Comparison of ENCODE assay signal across 9 mouse cellular contexts in genomic region chr17:28522623-28523354, GRCm38 (mm10). TPM values are rescaled to one million over a fixed set of nuclear protein-coding genes. Genes with fewer than 3 reads are reported as not detected.
DNase-seq lines count a peak whose midpoint lies in the region; ATAC-seq and TF ChIP-seq lines count a peak whose summit lies in the region.
"Had no signal": no experiment of that assay in that cellular context is flagged by ENCODE, and none has a peak within 500 bp of the region (broad histone marks: within the 10 kb centered on the region; RNA-seq: fewer than 3 reads in every experiment).

No protein-coding gene starts in this region.

- no peaks in the 10 kb centered on the region for H3K36me3 ChIP-seq in embryonic facial prominence, embryonic 14.5 days (ENCODE audit: control insufficient read depth, insufficient read depth, low read length)
- no peaks in the 10 kb centered on the region for H3K36me3 ChIP-seq in heart, embryonic 11.5 days (ENCODE audit: control insufficient read depth, insufficient read depth, low read length)
- H3K36me3 ChIP-seq in kidney, embryonic 15.5 days, result no peaks in the 10 kb centered on the region
- H3K36me3 ChIP-seq in limb, embryonic 15.5 days, result no peaks in the 10 kb centered on the region
- H3K36me3 ChIP-seq in midbrain, postnatal 0 days (ENCODE audit: insufficient read depth, low read length), result no peaks in the 10 kb centered on the region

- DNase-seq in 416B (ENCODE audit: low read depth), result peak; percentile 94
- DNase-seq in adrenal gland, postnatal 4 days (ENCODE audit: low spot score in 2 of 2), result peak; percentile 60 to 79
- peak; percentile 94 for DNase-seq in embryonic facial prominence, embryonic 14.5 days (ENCODE audit: low spot score)
- peak; percentile 93 for DNase-seq in midbrain, postnatal 0 days (ENCODE audit: low spot score)
- DNase-seq in spleen, postnatal 10 days (ENCODE audit: low spot score in 2 of 2), result peak; percentile 75 to 89

- no peaks in the 10 kb centered on the region for H3K27me3 ChIP-seq in embryonic facial prominence, embryonic 14.5 days (replicated peaks; ENCODE audit: control insufficient read depth, insufficient read depth, low read length)
- H3K27me3 ChIP-seq in heart, embryonic 11.5 days (ENCODE audit: control insufficient read depth, insufficient read depth, low read length), result peaks cover 25% of the 10 kb centered on the region
- peaks cover 9% of the 10 kb centered on the region; the same call in 1 of the 2 replicates for H3K27me3 ChIP-seq in kidney, embryonic 15.5 days
- H3K27me3 ChIP-seq in limb, embryonic 15.5 days, result no peaks in the 10 kb centered on the region
- H3K27me3 ChIP-seq in midbrain, postnatal 0 days (ENCODE audit: insufficient read depth, low read length), result no peaks in the 10 kb centered on the region

- ATAC-seq in embryonic facial prominence, embryonic 14.5 days (ENCODE audit: low read depth), result peak; percentile 84
- peak; percentile 53 for ATAC-seq in heart, embryonic 11.5 days (replicated peaks; ENCODE audit: insufficient number of reproducible peaks, low FRiP score, low TSS enrichment)
- ATAC-seq in kidney, embryonic 15.5 days (replicated peaks; ENCODE audit: low FRiP score), result peak; percentile 74
- peak; percentile 77 for ATAC-seq in limb, embryonic 15.5 days (ENCODE audit: insufficient number of reproducible peaks, low FRiP score, low TSS enrichment, low read depth)
- peak; percentile 86 for ATAC-seq in midbrain, postnatal 0 days (ENCODE audit: low FRiP score)
- ATAC-seq: Patski had no signal

- peak overlapping the region; percentile 96 for H3K4me2 ChIP-seq in embryonic facial prominence, embryonic 14.5 days (ENCODE audit: low read depth, low read length)
- H3K4me2 ChIP-seq in heart, embryonic 11.5 days, result peak overlapping the region; percentile 87
- H3K4me2 ChIP-seq in kidney, embryonic 15.5 days, result peak overlapping the region; percentile 98
- peak overlapping the region; percentile 93 for H3K4me2 ChIP-seq in limb, embryonic 15.5 days
- peak overlapping the region; percentile 69 for H3K4me2 ChIP-seq in midbrain, postnatal 0 days (ENCODE audit: low read depth, low read length, poor library complexity, severe bottlenecking)

- H3K4me3 ChIP-seq in embryonic facial prominence, embryonic 14.5 days (ENCODE audit: low read depth, low read length), result peak overlapping the region; percentile 72
- H3K4me3 ChIP-seq in heart, embryonic 11.5 days (ENCODE audit: low read depth, low read length), result peak overlapping the region; percentile 55
- H3K4me3 ChIP-seq in kidney, embryonic 15.5 days (replicated peaks), result peak overlapping the region; percentile 69
- peak overlapping the region; percentile 69 for H3K4me3 ChIP-seq in limb, embryonic 15.5 days
- peak overlapping the region; percentile 49 for H3K4me3 ChIP-seq in midbrain, postnatal 0 days (ENCODE audit: low read depth, low read length)

- H3K27ac ChIP-seq in embryonic facial prominence, embryonic 14.5 days (replicated peaks; ENCODE audit: low read depth, low read length), result peak overlapping the region; percentile 94
- peak overlapping the region; percentile 59 for H3K27ac ChIP-seq in heart, embryonic 11.5 days (ENCODE audit: low read depth, low read length)
- peak overlapping the region; percentile 93 for H3K27ac ChIP-seq in kidney, embryonic 15.5 days
- H3K27ac ChIP-seq in limb, embryonic 15.5 days, result peak overlapping the region; percentile 95
- peak overlapping the region; percentile 88 for H3K27ac ChIP-seq in midbrain, postnatal 0 days (ENCODE audit: low read depth, low read length)

- H3K9ac ChIP-seq in embryonic facial prominence, embryonic 14.5 days (ENCODE audit: low read depth, low read length), result peak overlapping the region; percentile 77
- peak overlapping the region; percentile 54 for H3K9ac ChIP-seq in heart, embryonic 11.5 days (ENCODE audit: low read depth, low read length)
- peak overlapping the region; percentile 58 for H3K9ac ChIP-seq in kidney, embryonic 15.5 days
- H3K9ac ChIP-seq in limb, embryonic 15.5 days, result peak overlapping the region; percentile 64
- H3K9ac ChIP-seq in midbrain, postnatal 0 days (replicated peaks; ENCODE audit: low read length, poor library complexity, severe bottlenecking), result peak overlapping the region; percentile 72

- H3K9me3 ChIP-seq in embryonic facial prominence, embryonic 14.5 days (ENCODE audit: control insufficient read depth, low read length), result no peaks in the 10 kb centered on the region
- no peaks in the 10 kb centered on the region for H3K9me3 ChIP-seq in heart, embryonic 11.5 days (replicated peaks; ENCODE audit: control insufficient read depth, low read length)
- no peaks in the 10 kb centered on the region for H3K9me3 ChIP-seq in kidney, embryonic 15.5 days (replicated peaks)
- H3K9me3 ChIP-seq in limb, embryonic 15.5 days, result no peaks in the 10 kb centered on the region
- H3K9me3 ChIP-seq in midbrain, postnatal 0 days (ENCODE audit: low read length), result no peaks in the 10 kb centered on the region

- H3K4me1 ChIP-seq in embryonic facial prominence, embryonic 14.5 days (ENCODE audit: control insufficient read depth, insufficient read depth, low read length), result peaks cover 26% of the 10 kb centered on the region
- H3K4me1 ChIP-seq in heart, embryonic 11.5 days (ENCODE audit: control insufficient read depth, insufficient read depth, low read length), result peaks cover 16% of the 10 kb centered on the region; the same call in 1 of the 2 replicates
- peaks cover 47% of the 10 kb centered on the region for H3K4me1 ChIP-seq in kidney, embryonic 15.5 days
- peaks cover 43% of the 10 kb centered on the region for H3K4me1 ChIP-seq in limb, embryonic 15.5 days
- peaks cover 3% of the 10 kb centered on the region; the same call in 1 of the 2 replicates for H3K4me1 ChIP-seq in midbrain, postnatal 0 days (ENCODE audit: insufficient read depth, low read length)

- under 1% methylated on average over 35 of the region's 66 CpGs for WGBS in embryonic facial prominence, embryonic 14.5 days
- WGBS in heart, embryonic 11.5 days (ENCODE audit: insufficient replicate concordance), result under 1% methylated on average over 53 of the region's 66 CpGs
- under 1% methylated on average over 65 of the region's 66 CpGs for WGBS in kidney, embryonic 15.5 days
- WGBS in limb, embryonic 15.5 days, result under 1% methylated on average over 66 of the region's 66 CpGs
- under 1% methylated on average over 59 of the region's 66 CpGs for whole genome bisulfite sequencing in midbrain, postnatal 0 days

- TF ChIP-seq CTCF in midbrain, postnatal 0 days (IDR thresholded peaks at IDR 0.05), result no peak

RNA-seq across cellular contexts. Expression of gene Fkbp5, which starts 5.5 kb away (rescaled TPM):
- total RNA-seq in adrenal gland, postnatal 4 days (2021), result 100 to 1,000 TPM in 1 of 2 experiments, 10 to 100 TPM in 1; 95.8 to 104 TPM
- 8.4 and 11.7 TPM in 2 replicates for polyA plus RNA-seq in embryonic facial prominence, embryonic 14.5 days (2014; fragmentation: Nextera tagmentation; extraction: Ambion mirVana)
- 5.0 and 5.8 TPM in 2 replicates for polyA plus RNA-seq in heart, embryonic 11.5 days (2014; fragmentation: Nextera tagmentation; extraction: Ambion mirVana)
- polyA plus RNA-seq in kidney, embryonic 15.5 days (2015; fragmentation: Nextera tagmentation; extraction: Ambion mirVana), result 31.1 and 35.0 TPM in 2 replicates
- 29.8 and 42.1 TPM in 2 replicates for polyA plus RNA-seq in limb, embryonic 15.5 days (2015; fragmentation: Nextera tagmentation; extraction: Ambion mirVana)
- total RNA-seq in midbrain, postnatal 0 days (2014; rRNA removed), result 29.9 and 31.9 TPM in 2 replicates
- polyA plus RNA-seq in midbrain, postnatal 0 days (2015; fragmentation: Nextera tagmentation; extraction: Ambion mirVana), result 19.9 and 22.5 TPM in 2 replicates

RNA-seq across cellular contexts. Expression of gene Armc12, which starts 7.8 kb away (rescaled TPM):
- under 1 TPM in 1 of 2 experiments, not detected in 1; 0.22 TPM for total RNA-seq in adrenal gland, postnatal 4 days (2021)
- not detected in 2 replicates for polyA plus RNA-seq in embryonic facial prominence, embryonic 14.5 days (2014; fragmentation: Nextera tagmentation; extraction: Ambion mirVana)
- not detected in 2 replicates for polyA plus RNA-seq in heart, embryonic 11.5 days (2014; fragmentation: Nextera tagmentation; extraction: Ambion mirVana)
- not detected in 2 replicates for polyA plus RNA-seq in kidney, embryonic 15.5 days (2015; fragmentation: Nextera tagmentation; extraction: Ambion mirVana)
- polyA plus RNA-seq in limb, embryonic 15.5 days (2015; fragmentation: Nextera tagmentation; extraction: Ambion mirVana), result not detected in 2 replicates
- total RNA-seq in midbrain, postnatal 0 days (2014; rRNA removed), result not detected in 2 replicates
- not detected in 2 replicates for polyA plus RNA-seq in midbrain, postnatal 0 days (2015; fragmentation: Nextera tagmentation; extraction: Ambion mirVana)
- polyA plus RNA-seq: Patski had no signal

RNA-seq across cellular contexts. Expression of gene Clpsl2, which starts 26.4 kb away (rescaled TPM):
- not detected for total RNA-seq in adrenal gland, postnatal 4 days (2021)
- polyA plus RNA-seq in embryonic facial prominence, embryonic 14.5 days (2014; fragmentation: Nextera tagmentation; extraction: Ambion mirVana), result not detected in 2 replicates
- polyA plus RNA-seq in heart, embryonic 11.5 days (2014; fragmentation: Nextera tagmentation; extraction: Ambion mirVana), result not detected in 2 replicates
- polyA plus RNA-seq in kidney, embryonic 15.5 days (2015; fragmentation: Nextera tagmentation; extraction: Ambion mirVana), result not detected in 2 replicates
- polyA plus RNA-seq in limb, embryonic 15.5 days (2015; fragmentation: Nextera tagmentation; extraction: Ambion mirVana), result not detected in 2 replicates
- total RNA-seq in midbrain, postnatal 0 days (2014; rRNA removed), result not detected in 2 replicates
- not detected in 2 replicates for polyA plus RNA-seq in midbrain, postnatal 0 days (2015; fragmentation: Nextera tagmentation; extraction: Ambion mirVana)
- polyA plus RNA-seq: Patski had no signal

RNA-seq across cellular contexts. Expression of gene Clps, which starts 37.8 kb away (rescaled TPM):
- total RNA-seq in adrenal gland, postnatal 4 days (2021), result 1,000 to 10,000 TPM in 1 of 2 experiments, under 1 TPM in 1; 0.56 to 1,299 TPM
- polyA plus RNA-seq in embryonic facial prominence, embryonic 14.5 days (2014; fragmentation: Nextera tagmentation; extraction: Ambion mirVana), result not detected in 2 replicates
- 0.73 TPM in 1 of 2 replicates, not detected in the other for polyA plus RNA-seq in heart, embryonic 11.5 days (2014; fragmentation: Nextera tagmentation; extraction: Ambion mirVana)
- polyA plus RNA-seq in kidney, embryonic 15.5 days (2015; fragmentation: Nextera tagmentation; extraction: Ambion mirVana), result 0.78 and 2.6 TPM in 2 replicates
- 0.47 and 1.8 TPM in 2 replicates for polyA plus RNA-seq in limb, embryonic 15.5 days (2015; fragmentation: Nextera tagmentation; extraction: Ambion mirVana)
- not detected in 2 replicates for total RNA-seq in midbrain, postnatal 0 days (2014; rRNA removed)
- not detected in 2 replicates for polyA plus RNA-seq in midbrain, postnatal 0 days (2015; fragmentation: Nextera tagmentation; extraction: Ambion mirVana)
- polyA plus RNA-seq: Patski had no signal

RNA-seq across cellular contexts. Expression of gene Lhfpl5, which starts 52.7 kb away (rescaled TPM):
- total RNA-seq in adrenal gland, postnatal 4 days (2021), result 1 to 10 TPM; 2.5 to 3.2 TPM
- 0.31 and 0.70 TPM in 2 replicates for polyA plus RNA-seq in embryonic facial prominence, embryonic 14.5 days (2014; fragmentation: Nextera tagmentation; extraction: Ambion mirVana)
- 0.14 TPM in 1 of 2 replicates, not detected in the other for polyA plus RNA-seq in heart, embryonic 11.5 days (2014; fragmentation: Nextera tagmentation; extraction: Ambion mirVana)
- 0.54 and 0.91 TPM in 2 replicates for polyA plus RNA-seq in kidney, embryonic 15.5 days (2015; fragmentation: Nextera tagmentation; extraction: Ambion mirVana)
- 0.40 and 0.60 TPM in 2 replicates for polyA plus RNA-seq in limb, embryonic 15.5 days (2015; fragmentation: Nextera tagmentation; extraction: Ambion mirVana)
- total RNA-seq in midbrain, postnatal 0 days (2014; rRNA removed), result 22.8 and 28.6 TPM in 2 replicates
- polyA plus RNA-seq in midbrain, postnatal 0 days (2015; fragmentation: Nextera tagmentation; extraction: Ambion mirVana), result 21.0 and 25.5 TPM in 2 replicates

Comparison
In these comparisons a context has a peak if more than half of its experiments do, and no peak if none do; other contexts are left out.
1. Peak in every context shown above with its lines: DNase-seq, ATAC-seq, H3K4me3 ChIP-seq and H3K27ac ChIP-seq.